Mouse (Mus musculus): ENCODE measurements around the gene Nfyb.

The Nfyb gene

GRCm38 (mm10) chr10:82763840-82764631, at the start of gene Nfyb:
TSS of gene Nfyb (minus strand) at chr10:82764144.
- DNase-seq, result peak; percentile 97

GRCm38 (mm10) chr10:82811855-82812431, 48.0 kb upstream of the Nfyb start:
- peak; percentile 88 for DNase-seq

- DNase-seq, result no peak
Measured at GRCm38 (mm10) chr10:82809352-82809751, 45.4 kb upstream of the Nfyb start.

GRCm38 (mm10) chr10:82808891-82809290, 44.9 kb upstream of the Nfyb start:
- no peak for DNase-seq

GRCm38 (mm10) chr10:82808155-82808554, 44.2 kb upstream of the Nfyb start:
- no peak for DNase-seq

GRCm38 (mm10) chr10:82807238-82807637, 43.3 kb upstream of the Nfyb start:
- no peak for DNase-seq

- no peak for DNase-seq
Measured at GRCm38 (mm10) chr10:82806414-82806813, 42.5 kb upstream of the Nfyb start.

GRCm38 (mm10) chr10:82805111-82805510, 41.2 kb upstream of the Nfyb start:
- DNase-seq, result no peak

- no peak for DNase-seq
Measured at GRCm38 (mm10) chr10:82804396-82804795, 40.5 kb upstream of the Nfyb start.

GRCm38 (mm10) chr10:82800094-82800493, 36.1 kb upstream of the Nfyb start:
- no peak for DNase-seq

GRCm38 (mm10) chr10:82798312-82798933, 34.5 kb upstream of the Nfyb start:
- DNase-seq, result no peak

- no peak for DNase-seq
Measured at GRCm38 (mm10) chr10:82797119-82797491, 33.2 kb upstream of the Nfyb start.

GRCm38 (mm10) chr10:82796471-82797118, 32.7 kb upstream of the Nfyb start:
- no peak for DNase-seq

- no peak for DNase-seq
Measured at GRCm38 (mm10) chr10:82795767-82796166, 31.8 kb upstream of the Nfyb start.

GRCm38 (mm10) chr10:82795071-82795731, 31.3 kb upstream of the Nfyb start:
- peak; percentile 55 for DNase-seq

- DNase-seq, result no peak
Measured at GRCm38 (mm10) chr10:82792311-82792710, 28.4 kb upstream of the Nfyb start.

- no peak for DNase-seq
Measured at GRCm38 (mm10) chr10:82791713-82792112, 27.8 kb upstream of the Nfyb start.

GRCm38 (mm10) chr10:82790504-82790903, 26.6 kb upstream of the Nfyb start:
- no peak for DNase-seq

- no peak for DNase-seq
Measured at GRCm38 (mm10) chr10:82789181-82789580, 25.2 kb upstream of the Nfyb start.

GRCm38 (mm10) chr10:82782472-82782871, 18.5 kb upstream of the Nfyb start:
- DNase-seq, result no peak

- no peak for DNase-seq
Measured at GRCm38 (mm10) chr10:82780816-82781215, 16.9 kb upstream of the Nfyb start.

GRCm38 (mm10) chr10:82780322-82780721, 16.4 kb upstream of the Nfyb start:
- DNase-seq, result no peak

- DNase-seq, result no peak
Measured at GRCm38 (mm10) chr10:82779831-82780230, 15.9 kb upstream of the Nfyb start.
